Mouse (Mus musculus) liver, embryonic 11.5 days (tissue): Measurements from ENCODE around the gene Sez6l2. TPM values are rescaled to one million over a fixed set of nuclear protein-coding genes. Genes with fewer than 3 reads are reported as not detected.

Experiments
- ATAC-seq: fragments of 200-750 bp; cut with Nextera tagmentation; replicated peaks from 2 replicates; pipeline ENCODE4 v1.8.0; 2017; ENCODE audit warnings: moderate number of reproducible peaks, mild to moderate bottlenecking, moderate TSS enrichment, moderate library complexity; ENCODE audit not compliant: low FRiP score
- DNase-seq: peaks from one replicate; pipeline ENCODE4 v3.0.0-alpha.2; 2017; ENCODE audit warnings: low spot score
- H3K27ac ChIP-seq: fragments of 300-500 bp; sonication (generic); 2 replicates; pipeline ENCODE4 v1.5.1; 2014; ENCODE audit warnings: mild to moderate bottlenecking, low read depth, low read length, control low read depth
- H3K27me3 ChIP-seq: fragments of 300-500 bp; sonication (generic); replicated peaks from 2 replicates; pipeline ENCODE4 v1.6.1; 2014; ENCODE audit warnings: low read length, mixed read lengths; ENCODE audit not compliant: control insufficient read depth, insufficient read depth
- H3K36me3 ChIP-seq: fragments of 300-500 bp; sonication (generic); 2 replicates; pipeline ENCODE4 v1.6.1; 2014; ENCODE audit warnings: mild to moderate bottlenecking, low read length, moderate library complexity, mixed read lengths; ENCODE audit not compliant: control insufficient read depth, insufficient read depth
- H3K4me1 ChIP-seq: fragments of 300-500 bp; sonication (generic); replicated peaks from 2 replicates; pipeline ENCODE4 v1.6.1; 2014; ENCODE audit warnings: low read length, mixed read lengths; ENCODE audit not compliant: control insufficient read depth, insufficient read depth
- H3K4me2 ChIP-seq: fragments of 300-500 bp; sonication (generic); 2 replicates; pipeline ENCODE4 v1.6.1; 2014; ENCODE audit warnings: mild to moderate bottlenecking, control low read depth, moderate library complexity
- H3K4me3 ChIP-seq: fragments of 300-500 bp; sonication (generic); 2 replicates; pipeline ENCODE4 v1.5.1; 2014; ENCODE audit warnings: low read depth, low read length, control low read depth
- H3K9ac ChIP-seq: fragments of 300-500 bp; sonication (generic); 2 replicates; pipeline ENCODE4 v1.6.1; 2014; ENCODE audit warnings: low read depth, low read length, control low read depth
- H3K9me3 ChIP-seq: fragments of 300-500 bp; sonication (generic); 2 replicates; pipeline ENCODE4 v1.6.1; 2016; ENCODE audit warnings: low read length, inconsistent platforms, mixed read lengths; ENCODE audit not compliant: control insufficient read depth
- WGBS: fragments of 180-500 bp; shearing (Covaris S2); extraction: QIAGEN DNeasy Blood & Tissue Kit; methylation state at CpG from one replicate; pipeline ENCODE4 v1.1.7; 2014; 5-methylcytosine and 5-hydroxymethylcytosine counted together
- polyA plus RNA-seq: library from polyadenylated mRNA; unstranded; fragments of >200 nt; fragmentation: Nextera tagmentation; extraction: Ambion mirVana; gene quantifications from 2 replicates; pipeline ENCODE4 v1.2.1, GENCODE M21; 2014

Gene Sez6l2
- polyA plus RNA-seq, 1 experiment from 2014 or later = 0.27 TPM

- Histone ChIP-seq H3K4me2 (peak within 1 kb of the TSS; percentile 94), H3K9me3 (no peaks in the 10 kb centered on the region), H3K27me3 (no peaks in the 10 kb centered on the region), H3K27ac (peak within 1 kb of the TSS; percentile 66), H3K36me3 (peaks cover 5% of the 10 kb centered on the region; the same call in 1 of the 2 replicates), H3K4me1 (peaks cover 26% of the 10 kb centered on the region), H3K9ac (peak within 1 kb of the TSS; percentile 92), H3K4me3 (peak within 1 kb of the TSS; percentile 82)
- WGBS = 2% methylated on average over 56 of the region's 56 CpGs
- ATAC-seq = peak; percentile 96
- peak; percentile 91 for DNase-seq
Measured at GRCm38 (mm10) chr7:126928384-126929037, 21.9 kb upstream of the Sez6l2 start, which contains the start of gene Kctd13. Kctd13 (plus strand) TSS chr7:126928879.

DNA sequence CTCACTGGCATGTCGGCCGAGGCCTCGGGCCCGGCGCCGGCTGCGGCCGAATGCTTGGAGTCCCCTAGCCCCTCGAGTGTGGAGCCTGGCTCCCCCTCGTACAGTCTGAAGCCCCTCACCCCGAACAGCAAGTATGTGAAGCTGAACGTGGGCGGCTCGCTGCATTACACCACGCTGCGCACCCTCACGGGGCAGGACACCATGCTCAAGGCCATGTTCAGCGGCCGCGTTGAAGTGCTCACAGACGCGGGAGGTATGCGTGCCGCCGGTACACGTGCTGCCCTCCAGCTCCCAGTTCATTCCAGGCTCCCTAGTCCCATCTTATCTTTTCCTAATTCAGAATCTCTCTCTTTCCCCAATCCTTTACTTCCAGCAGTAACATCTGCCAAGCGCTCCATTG is 21.3 kb upstream of the Sez6l2 start:
- H3K36me3 ChIP-seq = peaks cover 7% of the 10 kb centered on the region; the same call in 1 of the 2 replicates
- ATAC-seq (peak; percentile 61), DNase-seq (no peak)
- H3K4me2 ChIP-seq = peak overlapping the region; percentile 94
- peaks cover 22% of the 10 kb centered on the region for H3K4me1 ChIP-seq
- no peaks in the 10 kb centered on the region for H3K27me3 ChIP-seq
- WGBS = under 1% methylated on average over 27 of the region's 27 CpGs
- no peaks in the 10 kb centered on the region for H3K9me3 ChIP-seq
- H3K9ac ChIP-seq = peak overlapping the region; percentile 92
- H3K4me3 ChIP-seq = peak overlapping the region; percentile 82
- peak overlapping the region; percentile 66; the same call in 1 of the 2 replicates for H3K27ac ChIP-seq

DNA sequence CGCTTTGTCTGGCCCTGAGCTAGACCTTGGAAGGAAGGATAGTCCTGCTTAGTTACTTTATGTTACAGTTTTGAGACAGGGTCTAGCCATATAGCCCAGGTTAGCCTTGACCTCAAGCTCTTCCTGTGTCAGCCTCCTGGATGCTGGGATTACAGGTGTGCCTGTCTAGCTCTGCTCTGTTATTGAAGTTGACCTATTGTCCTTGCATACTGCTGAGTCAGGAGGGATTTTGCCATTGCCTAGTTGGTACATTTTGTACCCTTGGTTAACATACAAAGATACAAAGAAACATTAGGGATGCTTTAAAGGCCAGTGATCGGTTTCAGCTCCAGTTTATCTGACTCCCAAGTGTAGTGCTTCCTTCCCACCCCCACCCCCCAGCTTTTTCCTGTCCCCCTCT is 17.7 kb upstream of the Sez6l2 start:
- Histone ChIP-seq H3K4me2 (no peak overlapping the region), H3K27me3 (no peaks in the 10 kb centered on the region), H3K4me3 (no peak overlapping the region), H3K9me3 (no peaks in the 10 kb centered on the region), H3K9ac (no peak overlapping the region), H3K4me1 (peaks cover 10% of the 10 kb centered on the region; the same call in 1 of the 2 replicates), H3K27ac (no peak overlapping the region), H3K36me3 (peaks cover 18% of the 10 kb centered on the region; the same call in 1 of the 2 replicates)
- ATAC-seq (no peak), DNase-seq (no peak)
- WGBS = 74% methylated on average over 2 of the region's 2 CpGs

- no peaks in the 10 kb centered on the region for H3K4me1 ChIP-seq
- no peak overlapping the region for H3K9ac ChIP-seq
- H3K27ac ChIP-seq = no peak overlapping the region
- 60% methylated on average over 6 of the region's 6 CpGs for WGBS
- ATAC-seq (no peak), DNase-seq (no peak)
- H3K4me2 ChIP-seq = no peak overlapping the region
- no peak overlapping the region for H3K4me3 ChIP-seq
- peaks cover 27% of the 10 kb centered on the region for H3K36me3 ChIP-seq
- no peaks in the 10 kb centered on the region for H3K27me3 ChIP-seq
- no peaks in the 10 kb centered on the region for H3K9me3 ChIP-seq
Measured at GRCm38 (mm10) chr7:126941171-126941570, 9.2 kb upstream of the Sez6l2 start.

DNA sequence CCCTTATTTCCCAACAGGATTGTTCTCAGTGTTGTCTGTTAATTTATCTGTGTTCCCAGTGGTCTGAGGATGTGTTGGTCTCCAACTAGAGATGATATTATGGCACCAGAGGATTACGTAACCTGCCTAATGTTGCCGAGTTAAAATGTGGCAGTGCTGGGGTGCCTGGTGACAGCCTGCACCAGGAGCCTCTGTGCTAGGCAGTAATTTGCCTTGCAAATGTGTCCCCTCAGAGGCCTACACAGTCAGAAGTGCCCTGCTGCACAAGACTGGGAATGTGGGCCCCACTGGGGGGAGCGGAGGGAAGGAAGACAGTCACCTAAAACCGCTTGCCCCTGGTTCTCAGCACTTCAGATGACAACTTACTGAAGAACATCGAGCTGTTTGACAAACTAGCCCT is 8.6 kb upstream of the Sez6l2 start:
- no peak overlapping the region for H3K4me3 ChIP-seq
- H3K4me1 ChIP-seq = no peaks in the 10 kb centered on the region
- H3K27me3 ChIP-seq = no peaks in the 10 kb centered on the region
- H3K27ac ChIP-seq = no peak overlapping the region
- no peak overlapping the region for H3K9ac ChIP-seq
- H3K4me2 ChIP-seq = no peak overlapping the region
- H3K9me3 ChIP-seq = no peaks in the 10 kb centered on the region
- no peak for ATAC-seq
- peaks cover 22% of the 10 kb centered on the region for H3K36me3 ChIP-seq
- 83% methylated on average over 5 of the region's 5 CpGs for WGBS
- no peak for DNase-seq

- WGBS = 43% methylated on average over 3 of the region's 3 CpGs
- no peak; the same call in 1 of the 2 replicates for ATAC-seq
- no peaks in the 10 kb centered on the region for H3K9me3 ChIP-seq
- H3K4me3 ChIP-seq = no peak overlapping the region
- peaks cover 17% of the 10 kb centered on the region for H3K27me3 ChIP-seq
- no peak for DNase-seq
- H3K4me1 ChIP-seq = peaks cover 10% of the 10 kb centered on the region
- no peak overlapping the region for H3K9ac ChIP-seq
- no peak overlapping the region for H3K27ac ChIP-seq
- peaks cover 11% of the 10 kb centered on the region for H3K36me3 ChIP-seq
- H3K4me2 ChIP-seq = no peak overlapping the region
Measured at GRCm38 (mm10) chr7:126946530-126946929, 3.8 kb upstream of the Sez6l2 start.

DNA sequence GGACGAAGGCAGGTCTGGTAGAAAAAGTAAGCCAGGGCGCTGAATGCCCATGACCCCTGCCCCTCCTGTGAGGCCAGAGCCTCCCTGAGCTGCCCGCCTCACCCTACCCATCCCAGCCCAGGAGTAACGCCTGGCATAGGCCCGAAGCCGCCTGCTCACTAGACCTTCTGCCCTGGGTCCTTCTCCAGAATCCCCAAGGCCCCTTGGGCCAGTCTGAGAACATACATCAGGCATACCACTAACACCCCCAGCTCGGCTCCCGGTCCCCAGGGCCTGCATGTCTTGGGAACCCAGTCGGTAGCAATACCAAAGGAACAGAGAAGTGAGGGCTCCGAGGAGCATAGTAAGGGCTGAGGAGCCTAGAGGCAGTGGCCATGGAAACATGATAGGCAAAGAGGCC is 1.7 kb upstream of the Sez6l2 start:
- ATAC-seq = no peak
- no peak overlapping the region for H3K4me3 ChIP-seq
- H3K27me3 ChIP-seq = peaks cover 33% of the 10 kb centered on the region
- no peak for DNase-seq
- no peak overlapping the region for H3K4me2 ChIP-seq
- no peak overlapping the region for H3K27ac ChIP-seq
- 68% methylated on average over 10 of the region's 10 CpGs for WGBS
- no peaks in the 10 kb centered on the region for H3K9me3 ChIP-seq
- H3K9ac ChIP-seq = no peak overlapping the region
- peaks cover 10% of the 10 kb centered on the region for H3K4me1 ChIP-seq
- peaks cover 7% of the 10 kb centered on the region; the same call in 1 of the 2 replicates for H3K36me3 ChIP-seq

DNA sequence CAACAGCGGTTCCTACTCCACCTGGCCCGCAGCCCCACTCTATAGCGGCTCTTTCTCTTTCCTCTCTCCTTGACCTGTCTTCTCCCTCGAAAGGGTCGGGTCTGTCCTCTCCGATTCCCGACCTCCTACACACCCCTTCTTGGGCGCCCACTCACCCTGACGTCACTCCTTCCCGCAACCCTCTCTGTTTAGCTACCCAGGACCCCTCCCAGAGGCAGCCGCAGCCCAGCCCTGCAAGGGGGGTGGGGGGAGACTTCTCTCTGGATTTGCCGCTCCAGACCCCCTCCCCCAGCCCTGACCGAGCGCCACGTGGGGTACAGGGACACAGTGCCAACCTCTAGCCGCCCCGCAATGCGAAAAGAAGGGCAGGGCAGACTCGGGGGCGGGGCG is 965 bp upstream of the Sez6l2 start, which contains the start of gene Asphd1:
Gene Asphd1, minus strand, starts transcription at position 180 of the 390 bp plus-strand sequence.
- Histone ChIP-seq H3K9me3 (no peaks in the 10 kb centered on the region), H3K9ac (no peak within 1 kb of the TSS), H3K27ac (no peak within 1 kb of the TSS), H3K27me3 (peaks cover 35% of the 10 kb centered on the region), H3K36me3 (peaks cover 7% of the 10 kb centered on the region; the same call in 1 of the 2 replicates), H3K4me2 (peak within 1 kb of the TSS; percentile 99), H3K4me3 (peak within 1 kb of the TSS; percentile 53), H3K4me1 (peaks cover 10% of the 10 kb centered on the region)
- DNase-seq (no peak), ATAC-seq (peak; percentile 32; the same call in 1 of the 2 replicates)
- WGBS = 2% methylated on average over 21 of the region's 21 CpGs
